Mouse (Mus musculus) kidney, adult 9 months (tissue): ENCODE measurements around the gene Selenoh.
"Not testable (repeated sequence)": the region's sequence is repeated elsewhere in the genome, so short reads cannot be mapped to it uniquely, and the experiment has no call there.

ENCODE experiments used
- DNase-seq: peaks from one replicate; pipeline ENCODE4 v3.0.0; 2022

The Selenoh gene

DNA sequence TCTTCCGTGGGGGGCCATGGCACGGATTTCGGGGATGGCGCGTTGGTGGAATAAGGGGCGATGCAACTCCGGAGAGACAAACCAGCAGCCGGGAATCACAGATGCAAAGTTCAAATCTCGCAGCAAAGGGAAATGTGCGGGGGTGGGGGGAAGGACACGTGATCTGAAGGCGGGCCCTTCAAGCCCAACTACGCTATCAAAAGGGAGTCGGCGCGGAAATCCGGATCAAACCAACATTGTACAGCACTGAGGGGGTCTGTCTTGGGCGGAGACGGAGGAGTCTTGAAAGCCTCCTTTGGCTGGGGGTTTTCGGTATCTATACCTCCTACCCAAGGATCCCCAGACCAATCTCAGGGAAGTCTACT lies at the start of gene Selenoh:
TSS of gene Selenoh (minus strand) at position 202 of the 365 bp plus-strand sequence.
- peak; percentile 81 for DNase-seq

GRCm38 (mm10) chr2:84717357-84717756 lies 46.8 kb upstream of the Selenoh start:
- no peak for DNase-seq

DNA sequence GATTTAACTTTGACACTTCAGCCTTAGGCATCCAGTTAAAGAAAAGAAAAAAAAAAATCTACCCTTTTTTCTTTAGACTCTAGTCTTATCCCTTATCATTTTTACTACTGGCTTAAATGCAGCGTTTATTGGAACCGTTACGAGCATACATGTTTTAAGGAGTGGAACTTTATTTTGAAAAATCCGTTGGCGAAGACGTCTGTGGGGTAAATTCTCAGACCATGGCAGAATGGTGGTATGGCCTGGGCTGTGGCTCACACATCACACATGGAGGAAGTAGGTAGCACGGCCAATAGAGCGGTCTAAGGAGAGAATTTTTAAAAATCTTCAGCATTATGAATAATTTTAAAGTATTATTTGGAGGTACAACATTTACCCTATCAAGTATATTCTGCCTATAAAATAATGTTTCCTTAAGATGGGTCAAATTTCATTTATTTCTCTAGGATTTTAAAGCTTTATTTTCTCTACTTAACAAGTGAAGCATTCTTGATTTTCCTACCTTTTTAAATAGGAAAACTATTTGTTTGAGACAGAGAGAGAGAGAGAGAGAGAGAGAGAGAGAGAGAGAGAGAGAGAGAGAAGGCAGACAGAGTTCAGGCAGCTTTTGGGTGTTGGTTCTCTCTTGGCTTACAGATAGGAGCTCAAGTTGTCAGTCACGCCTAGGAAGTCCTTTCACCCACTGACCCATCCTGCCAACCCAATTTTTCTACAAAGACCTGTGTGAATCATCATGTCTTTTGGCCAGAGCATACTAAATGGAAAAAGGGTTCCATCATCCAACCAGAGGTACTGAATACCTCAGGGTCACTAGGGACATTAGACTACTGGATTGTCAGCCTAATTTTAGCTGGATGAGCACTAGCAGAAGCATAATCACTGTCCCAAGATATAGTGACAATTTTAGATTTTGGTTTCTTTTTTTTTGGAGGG lies 46.1 kb upstream of the Selenoh start:
- no peak for DNase-seq

DNA sequence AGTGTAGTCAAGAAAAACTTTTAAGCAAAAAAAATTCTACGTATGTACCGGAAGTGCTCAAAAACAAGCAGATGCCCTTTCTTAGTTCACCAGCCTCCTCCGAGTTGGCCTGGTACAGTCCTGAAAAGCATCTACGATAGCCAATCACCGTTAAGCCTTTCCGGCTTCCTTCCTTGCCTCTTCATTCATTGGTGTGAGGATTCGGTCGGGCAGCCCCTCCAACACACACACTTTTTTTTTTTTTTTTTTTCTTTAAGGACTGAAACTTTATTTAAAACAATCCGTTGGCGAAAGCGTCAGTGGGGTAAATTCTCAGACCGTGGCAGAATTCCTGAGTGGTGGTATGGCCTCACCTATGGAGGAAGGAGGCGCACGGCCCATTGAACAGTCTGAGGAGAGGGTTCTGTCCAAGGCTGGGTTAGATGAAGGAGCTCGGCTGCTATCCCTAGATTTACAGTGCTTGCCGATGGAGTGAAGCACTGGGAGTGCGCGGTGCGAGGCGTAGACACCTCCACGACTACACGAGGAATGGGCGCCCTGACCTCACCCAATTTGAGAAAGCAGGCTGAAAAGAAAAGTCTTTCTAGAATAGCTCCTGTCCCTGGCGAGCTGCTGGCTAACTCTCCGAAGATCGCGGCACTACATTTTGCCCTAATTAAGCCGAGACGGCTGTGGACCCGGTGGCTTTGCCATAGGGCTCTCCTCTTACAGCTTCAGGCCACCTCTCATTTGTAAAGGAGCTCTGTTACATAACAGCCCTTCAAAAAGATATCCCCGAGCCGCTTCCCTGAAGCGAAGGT lies 45.2 kb upstream of the Selenoh start:
- peak; percentile 96 for DNase-seq

DNA sequence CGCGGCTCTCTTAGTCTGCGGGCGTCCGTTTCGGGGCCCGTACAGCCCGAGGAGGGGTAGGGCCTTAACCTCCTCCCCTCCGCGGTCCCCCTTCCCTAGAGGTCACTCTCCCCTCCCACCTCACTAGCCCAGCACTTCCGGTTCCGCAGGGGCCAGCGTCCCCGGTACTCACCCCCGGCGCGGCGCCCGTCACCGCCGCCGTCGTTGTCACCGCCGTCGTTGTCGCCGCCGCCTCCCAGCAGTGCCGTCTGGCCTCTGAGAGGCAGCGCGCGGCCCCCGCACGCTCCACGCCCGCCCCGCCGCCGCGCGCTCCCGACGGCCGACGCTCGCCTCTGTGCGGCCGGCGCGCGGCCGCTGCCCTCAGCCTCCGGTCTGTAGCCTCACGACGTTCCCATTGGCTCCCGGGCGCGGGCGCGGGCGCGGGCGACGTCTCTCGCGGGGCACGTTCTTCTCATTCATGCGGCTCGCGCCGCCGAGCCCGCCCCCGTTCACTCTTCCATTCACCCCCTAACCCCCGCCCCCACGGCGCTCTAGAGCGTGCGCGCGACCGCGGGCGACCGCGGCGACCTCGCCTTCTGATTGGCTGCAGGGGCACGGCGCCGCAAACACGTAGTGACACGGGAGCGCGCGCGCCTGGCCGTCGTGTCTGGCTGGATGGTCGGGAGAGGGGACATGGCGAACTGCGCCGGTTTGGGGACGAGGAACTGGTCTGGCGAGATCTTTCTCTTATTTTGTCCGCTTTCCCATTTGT lies 44.4 kb upstream of the Selenoh start, which contains the start of gene Zdhhc5:
TSS of gene Zdhhc5 (minus strand) at position 370 of the 751 bp plus-strand sequence.
- peak; percentile 99 for DNase-seq

GRCm38 (mm10) chr2:84714422-84714810 lies 43.8 kb upstream of the Selenoh start:
- no peak for DNase-seq

DNA sequence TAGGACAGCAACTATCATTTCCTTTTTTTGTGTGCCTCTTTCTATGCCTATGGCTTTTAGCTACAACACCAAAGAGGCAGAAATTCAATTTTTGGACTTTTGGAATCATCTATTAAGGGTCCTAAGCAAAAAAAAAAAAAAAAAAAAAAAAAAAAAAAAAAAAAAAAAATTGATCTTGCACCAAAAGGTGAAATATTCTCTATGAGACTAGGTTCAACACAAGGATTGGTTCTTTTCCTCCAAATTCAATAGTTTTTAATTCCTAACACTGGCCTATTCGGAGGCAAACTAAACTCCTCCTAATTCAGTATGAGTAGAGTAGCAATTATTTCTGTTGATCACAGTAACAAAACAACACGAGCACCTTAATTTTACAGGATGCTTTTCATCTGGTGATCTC lies 41.3 kb upstream of the Selenoh start:
- DNase-seq, result no peak

DNA sequence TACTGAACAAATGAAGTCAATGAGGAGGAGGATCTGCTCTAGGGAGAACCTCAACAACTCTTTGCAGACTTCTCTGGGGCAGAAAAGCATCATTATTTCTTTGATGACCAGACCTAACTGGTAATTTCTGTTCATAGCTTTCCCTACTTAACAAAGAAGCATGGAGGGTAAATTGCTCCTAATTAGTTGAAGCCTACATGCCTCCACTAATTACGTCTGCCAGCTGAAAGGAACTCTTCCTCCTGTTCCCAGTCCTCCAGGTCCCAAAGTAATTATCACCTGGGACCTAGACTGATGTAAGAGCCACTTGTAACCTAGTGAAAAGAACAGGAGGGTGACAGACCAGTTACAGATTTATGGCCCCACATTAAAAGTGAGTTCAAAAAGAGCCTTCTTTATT lies 37.0 kb upstream of the Selenoh start:
- no peak for DNase-seq

GRCm38 (mm10) chr2:84705295-84705694 lies 34.7 kb upstream of the Selenoh start:
- DNase-seq, result no peak

- no peak for DNase-seq
These were observed 33.8 kb upstream of the Selenoh start for GRCm38 (mm10) chr2:84704329-84704728.

DNA sequence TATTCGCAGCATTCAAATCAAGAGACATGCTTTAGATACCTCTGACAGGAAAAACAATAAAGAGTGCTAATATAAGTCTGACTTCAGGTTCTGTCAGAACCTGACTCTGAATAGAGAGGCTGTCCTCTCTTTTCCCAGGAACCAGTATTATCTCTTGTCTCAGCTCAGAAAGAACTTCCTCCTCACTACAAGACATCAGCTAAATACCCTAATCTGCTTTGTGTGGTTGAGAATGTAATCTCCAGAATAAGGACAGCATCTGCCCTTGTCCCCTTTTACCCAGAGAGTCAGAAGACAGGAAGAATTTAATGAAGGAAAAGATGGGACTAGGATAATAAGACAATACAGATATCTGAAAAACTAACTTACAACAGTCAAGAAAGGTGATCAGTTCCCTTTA lies 32.9 kb upstream of the Selenoh start:
- DNase-seq, result no peak

- DNase-seq, result no peak
These were observed 24.6 kb upstream of the Selenoh start for GRCm38 (mm10) chr2:84695007-84695695.

DNA sequence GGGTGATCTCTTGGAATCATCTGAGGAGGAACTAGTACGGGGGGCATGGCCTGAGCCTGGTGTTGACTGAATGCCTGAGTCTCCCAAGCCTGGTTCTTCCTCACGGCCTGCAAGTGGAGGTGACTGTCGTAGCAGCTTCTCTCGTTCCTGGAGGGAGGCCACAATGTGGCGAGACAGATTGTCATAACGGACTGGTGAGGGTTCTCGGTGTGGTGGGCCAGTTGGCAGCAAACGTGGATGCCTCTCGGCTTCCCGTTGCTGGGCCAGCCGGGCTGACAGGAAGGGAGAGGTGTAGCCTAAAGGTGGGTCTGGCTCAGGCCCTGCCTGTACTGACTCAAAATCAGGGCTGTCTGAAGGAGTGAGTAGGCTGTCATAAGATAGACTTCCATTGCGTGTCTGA lies 19.5 kb upstream of the Selenoh start:
- no peak for DNase-seq

DNA sequence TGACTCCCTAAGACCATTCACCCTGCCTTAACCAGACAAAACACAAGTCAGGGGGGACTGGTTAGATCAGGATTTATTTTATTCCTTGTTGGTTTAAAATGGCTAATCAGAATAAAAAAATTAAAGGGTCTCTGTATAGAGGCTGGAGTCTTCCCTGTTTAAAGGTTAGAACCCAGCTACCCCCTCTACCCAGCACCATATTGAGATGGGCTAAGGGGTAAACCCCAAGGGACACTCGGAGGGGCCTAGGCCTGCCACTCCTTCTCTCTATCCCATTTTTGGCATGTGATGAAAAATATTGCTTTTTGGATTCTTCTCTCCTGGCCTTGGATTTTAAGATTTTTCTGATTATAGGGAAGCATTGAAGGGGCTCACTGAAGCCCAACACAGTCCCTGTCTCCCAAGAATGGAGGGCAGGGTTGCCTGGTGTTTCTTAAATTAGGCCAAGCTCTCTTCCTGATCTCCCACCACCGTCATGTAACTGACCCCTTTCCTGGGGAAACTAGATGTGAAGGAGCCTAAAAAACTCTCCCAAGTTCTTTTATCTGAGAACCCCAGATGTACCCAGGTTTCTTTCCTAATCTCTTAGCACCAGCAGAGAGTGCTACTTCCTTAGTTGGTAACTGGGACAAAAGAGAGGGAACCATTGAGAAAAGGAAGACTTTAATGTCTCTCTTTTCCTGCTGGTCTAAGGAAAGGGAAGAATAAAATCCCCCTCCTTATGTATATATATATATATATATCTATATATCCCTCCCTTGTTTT lies 17.7 kb upstream of the Selenoh start:
- no peak for DNase-seq

- no peak for DNase-seq
These were observed 12.1 kb upstream of the Selenoh start for GRCm38 (mm10) chr2:84682605-84683183.

DNA sequence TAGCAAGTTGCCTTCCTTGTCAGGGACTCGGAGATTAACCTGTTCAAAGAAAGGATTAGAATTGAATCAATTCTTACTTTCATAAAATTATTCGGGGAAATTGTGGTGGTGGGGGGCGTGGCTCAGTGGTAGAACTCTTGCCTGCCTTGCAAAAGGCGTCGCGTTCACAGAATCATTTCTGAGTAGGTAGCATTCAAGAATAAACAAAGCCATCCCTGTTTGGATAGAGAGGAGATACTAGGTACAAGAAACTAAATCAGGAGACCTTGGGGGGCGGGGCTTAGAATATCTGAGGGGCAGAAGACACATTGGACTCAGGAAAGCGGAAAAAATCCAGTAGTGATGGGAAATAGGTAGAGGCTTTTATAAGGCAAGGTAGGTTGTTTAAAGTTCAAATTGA lies 8.4 kb upstream of the Selenoh start, which contains the start of gene Tmx2:
TSS of gene Tmx2 (minus strand) at position 125 of the 400 bp plus-strand sequence.
- no peak for DNase-seq

- peak; percentile 99 for DNase-seq
These were observed 7.7 kb upstream of the Selenoh start, which contains the start of the genes Gm28635 and Med19 for GRCm38 (mm10) chr2:84677968-84678880. TSS of gene Gm28635 (minus strand) at chr2:84678041. TSS of gene Med19 (plus strand) at chr2:84678402.

DNA sequence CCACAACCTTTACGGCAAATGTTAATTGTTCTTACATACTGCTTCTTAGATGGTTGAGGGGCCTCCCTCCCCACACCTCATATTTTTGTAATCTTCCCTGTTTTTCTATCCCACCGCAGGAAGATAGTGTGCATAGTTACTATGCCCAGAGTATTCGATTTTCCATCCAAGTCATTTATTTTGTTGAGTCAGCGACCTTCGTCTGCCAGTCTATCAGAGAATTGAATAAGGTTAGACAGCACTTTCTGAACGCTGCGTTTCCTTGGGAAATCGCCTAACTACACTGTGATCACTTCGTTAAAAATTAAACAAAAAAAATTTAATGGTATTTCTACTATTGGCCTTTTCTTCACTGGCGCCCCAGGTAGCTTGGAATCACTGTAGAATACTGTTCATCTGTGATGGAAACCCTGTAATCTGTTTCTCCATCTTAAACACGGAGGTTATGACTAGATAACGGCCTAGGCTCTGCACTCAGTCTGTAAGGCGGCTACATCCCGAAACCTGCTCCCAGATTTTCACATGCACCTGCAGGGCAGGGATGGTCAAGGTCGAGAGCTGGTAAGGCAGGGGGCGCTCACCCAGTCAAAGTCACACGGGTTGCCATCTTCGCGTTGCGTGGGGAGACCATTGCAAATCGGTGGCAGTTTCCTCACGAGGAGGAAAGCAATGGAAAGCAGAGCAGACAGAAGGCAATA lies 6.8 kb upstream of the Selenoh start:
- DNase-seq, result no peak

DNA sequence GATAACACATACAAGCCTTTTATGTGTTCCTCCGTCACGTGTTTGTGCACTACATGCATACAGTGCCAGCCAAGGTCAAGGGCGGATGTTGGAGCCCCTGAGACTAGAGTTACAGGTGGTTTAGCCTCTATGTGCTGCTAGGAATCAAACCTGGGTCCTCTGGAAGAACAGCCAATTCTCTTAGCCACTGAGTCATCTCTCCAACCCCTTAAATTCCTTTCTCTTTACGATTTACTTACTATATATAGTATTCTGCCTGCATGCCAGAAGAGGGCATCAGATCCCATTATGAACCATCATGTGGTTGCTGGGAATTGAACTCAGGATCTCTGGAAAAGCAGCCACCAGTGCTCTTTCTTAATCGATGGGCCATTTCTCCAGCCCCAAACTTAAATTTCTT lies 965 bp upstream of the Selenoh start:
- DNase-seq, result not testable (repeated sequence)
